Comparison of ENCODE assay signal across 16 mouse cellular contexts in the genomic region with DNA sequence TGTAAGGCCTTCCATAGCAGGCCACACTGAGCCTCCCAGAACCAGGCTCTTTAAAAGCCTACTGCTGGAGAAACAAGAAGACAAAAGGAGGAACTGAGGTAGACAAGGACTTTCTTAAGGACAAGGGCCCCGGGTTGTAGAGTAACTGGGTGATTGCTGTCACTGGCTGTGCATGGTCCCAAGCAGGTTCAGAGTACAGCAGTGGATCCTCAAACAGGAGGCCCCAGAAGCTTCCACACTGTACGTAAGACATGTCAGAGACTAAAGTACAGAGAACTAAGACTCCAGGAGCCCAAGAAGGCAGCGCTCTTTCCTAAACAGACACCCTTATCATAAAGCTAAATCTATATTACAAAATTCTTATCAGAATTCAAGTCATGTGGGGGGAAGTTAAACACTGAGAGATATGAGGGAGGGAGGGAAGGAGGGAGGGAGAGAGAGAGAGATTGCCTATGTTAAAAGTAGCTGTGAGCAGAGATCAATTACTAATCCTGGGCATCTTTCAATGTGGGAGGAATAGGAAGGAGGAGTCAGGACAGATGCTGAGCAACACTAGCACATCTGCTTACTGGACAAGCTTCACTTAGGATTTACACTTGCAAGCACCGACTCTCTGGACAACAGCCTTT. TPM values are rescaled to one million over a fixed set of nuclear protein-coding genes. Genes with fewer than 3 reads are reported as not detected.
"Had no signal": no experiment of that assay in that cellular context is flagged by ENCODE, and none has a peak within 500 bp of the region (broad histone marks: within the 10 kb centered on the region; RNA-seq: fewer than 3 reads in every experiment).

No protein-coding gene starts in this region.

- H3K27ac ChIP-seq: left cerebral cortex, adult 2 months; limb, embryonic 10.5 days; liver, embryonic 15.5 days; midbrain, embryonic 15.5 days; neural tube, embryonic 12.5 days; stomach, postnatal 0 days had no signal

- H3K36me3 ChIP-seq: liver, embryonic 15.5 days; midbrain, embryonic 15.5 days; neural tube, embryonic 12.5 days had no signal

- DNase-seq: kidney, postnatal 14 days; lung, adult 2 months; lung, postnatal 36 days; right cerebral cortex, postnatal 14 days; thymus, postnatal 4 days had no signal

- H3K4me1 ChIP-seq: liver, embryonic 15.5 days; megakaryocyte, embryonic 14.5 days; midbrain, embryonic 15.5 days had no signal

- H3K9me3 ChIP-seq: limb, embryonic 10.5 days; liver, embryonic 15.5 days; megakaryocyte, embryonic 14.5 days; midbrain, embryonic 15.5 days; neural tube, embryonic 12.5 days had no signal

- H3K9ac ChIP-seq: liver, embryonic 15.5 days; midbrain, embryonic 15.5 days; neural tube, embryonic 12.5 days had no signal

- H3K27me3 ChIP-seq: liver, embryonic 15.5 days; megakaryocyte, embryonic 14.5 days; midbrain, embryonic 15.5 days; neural tube, embryonic 12.5 days had no signal

- H3K4me2 ChIP-seq: liver, embryonic 11.5 days; liver, embryonic 15.5 days; midbrain, embryonic 11.5 days; midbrain, embryonic 15.5 days; neural tube, embryonic 12.5 days had no signal

- H3K4me3 ChIP-seq: left cerebral cortex, adult 2 months; limb, embryonic 10.5 days; liver, embryonic 15.5 days; megakaryocyte, embryonic 14.5 days; midbrain, embryonic 15.5 days; neural tube, embryonic 12.5 days had no signal

- ATAC-seq: lung, postnatal 0 days; midbrain, embryonic 15.5 days had no signal

RNA-seq across cellular contexts. Expression of gene Sycp3, which starts 35.7 kb away (rescaled TPM):
- total RNA-seq: neutrophil, adult 5-6 weeks had no signal
- polyA plus RNA-seq: liver, embryonic 11.5 days; lung, adult 2 months; lung, postnatal 0 days; midbrain, embryonic 11.5 days; neural tube, embryonic 12.5 days had no signal
